Mouse (Mus musculus) embryonic stem cell, embryonic (primary cell): ENCODE data around the gene Angptl2.

Experiments used
- CTCF ChIA-PET, 4 experiments: fragments of 300-600 bp in 2 of 4; fragments of 350-600 bp in 2 of 4; sonication (Branson Sonifier 250); formaldehyde crosslinking; loops; one replicate each; lab custom pipeline; 2022; ENCODE audit warnings: inconsistent platforms in 2 of 4; lab: Charles Lee
- POLR2A ChIA-PET, 4 experiments: fragments of 300-600 bp in 2 of 4; fragments of 350-600 bp in 2 of 4; sonication (Branson Sonifier 250); formaldehyde crosslinking; loops; one replicate each; lab custom pipeline; 2022; ENCODE audit warnings: antibody characterized with exemption in 4 of 4, inconsistent platforms in 1 of 4; lab: Charles Lee

Gene Angptl2

GRCm38 (mm10) chr2:33233856-33234255, 18.0 kb downstream of the Angptl2 start:
- CTCF ChIA-PET, result interaction anchor here in 2 of 4 experiments (0.7 to 1.1 kb wide), 4 partner anchors 15 to 115 kb away, joined by 3 to 4 read pairs (median 3); partner anchors contain the start of gene Angptl2 (in 1 of the 2)
- POLR2A ChIA-PET, result interaction anchor here in 3 of 4 experiments (0.8 to 12.4 kb wide), 9 partner anchors 8 to 83 kb away, joined by 3 to 150 read pairs (median 3); partner anchors contain the start of gene Angptl2 (in 1 of the 3)

GRCm38 (mm10) chr2:33234848-33235247, 19.0 kb downstream of the Angptl2 start:
- CTCF ChIA-PET, result interaction anchor here in 2 of 4 experiments (1.3 to 1.4 kb wide), 2 partner anchors 15 to 104 kb away, joined by 3 read pairs; partner anchors contain the start of gene Garnl3 (in 1 of the 2)
- POLR2A ChIA-PET, result interaction anchor here in 2 of 4 experiments (1.0 to 12.4 kb wide), 5 partner anchors 10 to 84 kb away, joined by 3 to 150 read pairs (median 6); partner anchors contain the start of gene Angptl2 (in 1 of the 2)

- CTCF ChIA-PET, result interaction anchor here in 1 of 4 experiments (1.4 kb wide), 1 partner anchor 18 kb away, joined by 4 read pairs; no protein-coding TSS in a partner anchor
- POLR2A ChIA-PET, result no interaction called here
Observed at GRCm38 (mm10) chr2:33237581-33237980, 21.7 kb downstream of the Angptl2 start.

- CTCF ChIA-PET, result interaction anchor here in 3 of 4 experiments (0.6 to 1.8 kb wide), 7 partner anchors 18 to 332 kb away, joined by 3 to 8 read pairs (median 5); no protein-coding TSS in a partner anchor
- POLR2A ChIA-PET, result interaction anchor here in 1 of 4 experiments (0.8 to 1.7 kb wide), 2 partner anchors 9 to 11 kb away, joined by 3 to 7 read pairs; no protein-coding TSS in a partner anchor
Observed at GRCm38 (mm10) chr2:33244880-33245279, 29.0 kb downstream of the Angptl2 start.

GRCm38 (mm10) chr2:33245350-33245749, 29.5 kb downstream of the Angptl2 start:
- ChIA-PET POLR2A (interaction anchor here in 2 of 4 experiments (1.5 to 1.7 kb wide), 2 partner anchors 10 to 29 kb away, joined by 4 to 7 read pairs; no protein-coding TSS in a partner anchor), CTCF (interaction anchor here in 3 of 4 experiments (0.6 to 1.8 kb wide), 6 partner anchors 26 to 333 kb away, joined by 3 to 8 read pairs (median 5); no protein-coding TSS in a partner anchor)

- ChIA-PET POLR2A (interaction anchor here in 1 of 4 experiments (0.6 to 1.5 kb wide), 2 partner anchors 30 to 360 kb away, joined by 4 read pairs; no protein-coding TSS in a partner anchor), CTCF (interaction anchor here in 1 of 4 experiments (1.5 kb wide), 1 partner anchor 63 kb away, joined by 3 read pairs; no protein-coding TSS in a partner anchor)
Observed at GRCm38 (mm10) chr2:33246841-33247240, 31.0 kb downstream of the Angptl2 start.

GRCm38 (mm10) chr2:33248549-33248948, 32.7 kb downstream of the Angptl2 start:
- ChIA-PET CTCF (no interaction called here), POLR2A (interaction anchor here in 1 of 4 experiments (0.6 kb wide), 1 partner anchor 265 kb away, joined by 3 read pairs; no protein-coding TSS in a partner anchor)

- ChIA-PET POLR2A (interaction anchor here in 2 of 4 experiments (1.4 to 2.1 kb wide), 3 partner anchors 15 to 26 kb away, joined by 3 to 6 read pairs (median 4); no protein-coding TSS in a partner anchor), CTCF (interaction anchor here in 2 of 4 experiments (0.9 to 1.0 kb wide), 2 partner anchors 30 to 31 kb away, joined by 3 read pairs; no protein-coding TSS in a partner anchor)
Observed at GRCm38 (mm10) chr2:33249922-33250633, 34.2 kb downstream of the Angptl2 start.

- ChIA-PET CTCF (interaction anchor here in 1 of 4 experiments (0.6 kb wide), 1 partner anchor 9 kb away, joined by 4 read pairs; no protein-coding TSS in a partner anchor), POLR2A (interaction anchor here in 2 of 4 experiments (1.1 to 1.4 kb wide), 3 partner anchors 11 to 21 kb away, joined by 3 to 4 read pairs (median 3); no protein-coding TSS in a partner anchor)
Observed at GRCm38 (mm10) chr2:33252751-33253150, 36.9 kb downstream of the Angptl2 start.

GRCm38 (mm10) chr2:33253572-33254190, 37.8 kb downstream of the Angptl2 start:
- ChIA-PET CTCF (interaction anchor here in 1 of 4 experiments (1.1 kb wide), 1 partner anchor 95 kb away, joined by 3 read pairs; no protein-coding TSS in a partner anchor), POLR2A (interaction anchor here in 2 of 4 experiments (0.6 to 2.0 kb wide), 7 partner anchors 18 to 574 kb away, joined by 3 to 9 read pairs (median 4); partner anchors contain the start of gene Ralgps1 (in 1 of the 2))

GRCm38 (mm10) chr2:33254318-33254985, 38.6 kb downstream of the Angptl2 start:
- CTCF ChIA-PET, result interaction anchor here in 1 of 4 experiments (1.1 kb wide), 1 partner anchor 95 kb away, joined by 3 read pairs; no protein-coding TSS in a partner anchor
- POLR2A ChIA-PET, result interaction anchor here in 2 of 4 experiments (0.6 to 2.0 kb wide), 5 partner anchors 22 to 117 kb away, joined by 3 to 9 read pairs (median 4); partner anchors contain the start of gene Ralgps1 (in 1 of the 2)

- ChIA-PET POLR2A (interaction anchor here in 1 of 4 experiments (1.4 kb wide), 1 partner anchor 126 kb away, joined by 3 read pairs; the partner anchor contains the start of gene Garnl3), CTCF (interaction anchor here in 1 of 4 experiments (0.6 kb wide), 1 partner anchor 347 kb away, joined by 4 read pairs; no protein-coding TSS in a partner anchor)
Observed at GRCm38 (mm10) chr2:33256769-33257537, 41.1 kb downstream of the Angptl2 start.

- POLR2A ChIA-PET, result interaction anchor here in 1 of 4 experiments (1.0 kb wide), 1 partner anchor 9 kb away, joined by 3 read pairs; no protein-coding TSS in a partner anchor
- CTCF ChIA-PET, result interaction anchor here in 2 of 4 experiments (0.6 to 1.3 kb wide), 2 partner anchors 88 kb away, joined by 3 read pairs; no protein-coding TSS in a partner anchor
Observed at GRCm38 (mm10) chr2:33260772-33261171, 44.9 kb downstream of the Angptl2 start.

- POLR2A ChIA-PET, result interaction anchor here in 1 of 4 experiments (1.0 kb wide), 1 partner anchor 8 kb away, joined by 3 read pairs; no protein-coding TSS in a partner anchor
Observed at GRCm38 (mm10) chr2:33261475-33261874, 45.6 kb downstream of the Angptl2 start.

GRCm38 (mm10) chr2:33265793-33266192, 49.9 kb downstream of the Angptl2 start:
- CTCF ChIA-PET, result interaction anchor here in 1 of 4 experiments (0.6 kb wide), 1 partner anchor 214 kb away, joined by 14 read pairs; no protein-coding TSS in a partner anchor
- POLR2A ChIA-PET, result interaction anchor here in 2 of 4 experiments (0.7 to 1.9 kb wide), 4 partner anchors 11 to 210 kb away, joined by 3 to 4 read pairs (median 3); no protein-coding TSS in a partner anchor

More at GRCm38 (mm10) chr2:33261475-33261874, 45.6 kb downstream of the Angptl2 start:
- CTCF ChIA-PET, result interaction anchor here in 2 of 4 experiments (0.8 to 1.3 kb wide), 2 partner anchors 88 to 141 kb away, joined by 3 read pairs; no protein-coding TSS in a partner anchor
